Mouse (Mus musculus): ENCODE measurements around the gene Acsl1. TPM values are rescaled to one million over a fixed set of nuclear protein-coding genes. Genes with fewer than 3 reads are reported as not detected.

Gene Acsl1
- polyA plus RNA-seq, 1 experiment from 2014 or later, result 13.1 TPM

DNA sequence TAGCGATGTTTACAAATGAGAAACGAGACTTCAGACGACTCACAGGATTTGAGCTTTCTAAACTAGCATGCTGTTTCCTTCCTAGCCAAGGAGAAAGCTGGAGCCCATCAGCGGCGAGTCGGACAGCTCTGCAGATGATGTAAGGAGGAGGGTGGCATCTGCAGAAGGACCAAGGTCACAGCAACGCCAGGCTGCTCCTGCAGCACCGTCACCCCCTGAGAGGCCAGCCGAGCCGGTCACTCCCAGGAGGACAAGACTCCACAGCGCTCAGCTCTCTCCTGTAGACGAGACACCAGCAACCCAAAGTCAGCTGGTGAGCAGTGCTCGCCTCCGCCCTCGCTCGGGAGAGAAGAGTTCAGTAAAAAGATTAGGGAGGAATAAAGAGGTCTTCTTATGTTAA is 91.5 kb downstream of the Acsl1 start:
- Histone ChIP-seq H3K36me3 (ENCODE audit: control insufficient read depth, insufficient read depth) (no peaks in the 10 kb centered on the region), H3K9ac (replicated peaks; ENCODE audit: low read depth, low read length) (no peak overlapping the region), H3K27me3 (replicated peaks; ENCODE audit: control insufficient read depth, insufficient read depth, low read length) (no peaks in the 10 kb centered on the region), H3K4me3 (replicated peaks; ENCODE audit: low read length) (no peak overlapping the region), H3K9me3 (ENCODE audit: control insufficient read depth, low read length) (no peaks in the 10 kb centered on the region), H3K27ac (ENCODE audit: low read length) (no peak overlapping the region), H3K4me2 (ENCODE audit: low read length) (no peak overlapping the region), H3K4me1 (replicated peaks; ENCODE audit: control insufficient read depth, insufficient read depth, low read length) (no peaks in the 10 kb centered on the region)
- 93% methylated on average over 16 of the region's 16 CpGs for WGBS
- ATAC-seq, result no peak

DNA sequence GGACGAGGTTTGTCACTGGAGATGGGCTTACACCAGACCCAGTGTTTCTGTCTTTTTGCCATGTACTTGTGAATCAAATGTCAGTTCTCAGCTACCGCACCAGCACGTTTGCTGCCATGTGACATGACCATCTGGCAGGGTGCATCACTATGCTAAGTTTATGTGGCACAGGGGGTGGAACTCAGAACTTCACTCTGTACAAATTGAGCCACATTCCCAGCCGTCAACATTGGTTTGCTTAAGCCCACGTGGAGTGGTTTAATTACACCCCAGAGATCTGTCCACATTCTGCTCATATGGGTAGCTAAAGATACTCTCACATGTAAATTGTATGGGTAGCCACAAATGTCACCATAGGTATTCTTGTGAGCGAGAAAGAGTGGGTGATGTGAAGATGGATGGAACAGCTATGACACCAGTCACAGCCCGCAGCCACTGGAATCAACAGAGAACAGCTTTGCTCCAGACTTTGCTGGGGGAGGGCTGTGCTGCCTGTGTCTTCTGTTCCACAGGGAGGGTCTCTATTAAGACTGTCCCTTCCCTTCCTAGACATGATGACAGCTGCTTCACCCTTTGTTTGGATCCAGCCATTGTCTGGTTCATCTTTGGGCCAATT is 96.2 kb downstream of the Acsl1 start:
- H3K4me2 ChIP-seq (ENCODE audit: low read length), result no peak overlapping the region
- no peaks in the 10 kb centered on the region for H3K36me3 ChIP-seq (ENCODE audit: control insufficient read depth, insufficient read depth)
- H3K4me1 ChIP-seq (replicated peaks; ENCODE audit: control insufficient read depth, insufficient read depth, low read length), result no peaks in the 10 kb centered on the region
- H3K4me3 ChIP-seq (replicated peaks; ENCODE audit: low read length), result no peak overlapping the region
- H3K27me3 ChIP-seq (replicated peaks; ENCODE audit: control insufficient read depth, insufficient read depth, low read length), result no peaks in the 10 kb centered on the region
- ATAC-seq, result no peak; the same call in 1 of the 2 replicates
- WGBS, result 77% methylated on average over 7 of the region's 7 CpGs
- no peak overlapping the region for H3K9ac ChIP-seq (replicated peaks; ENCODE audit: low read depth, low read length)
- H3K27ac ChIP-seq (ENCODE audit: low read length), result no peak overlapping the region
- H3K9me3 ChIP-seq (ENCODE audit: control insufficient read depth, low read length), result no peaks in the 10 kb centered on the region

DNA sequence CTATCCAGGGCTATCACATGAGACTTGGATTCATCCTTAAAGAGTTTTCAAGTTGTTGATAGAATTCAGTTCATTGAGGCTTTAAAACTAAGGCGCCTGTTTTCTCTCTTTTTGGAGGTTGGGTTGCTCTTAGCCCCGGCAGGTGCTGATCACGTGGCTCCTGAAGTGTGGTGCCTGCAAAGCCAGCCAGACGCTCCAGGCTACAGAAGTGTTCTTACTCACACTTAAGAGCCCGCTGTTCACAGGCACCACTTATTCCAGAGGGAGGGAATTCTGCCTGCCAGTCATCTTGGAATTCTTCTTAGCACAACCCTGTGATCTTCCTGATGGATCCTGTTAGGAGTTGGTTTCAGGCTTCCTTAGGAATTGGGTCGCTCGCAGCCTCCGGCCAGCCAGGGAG is 97.1 kb downstream of the Acsl1 start:
- H3K9ac ChIP-seq (replicated peaks; ENCODE audit: low read depth, low read length), result no peak overlapping the region
- no peaks in the 10 kb centered on the region for H3K9me3 ChIP-seq (ENCODE audit: control insufficient read depth, low read length)
- H3K4me2 ChIP-seq (ENCODE audit: low read length), result no peak overlapping the region
- H3K4me3 ChIP-seq (replicated peaks; ENCODE audit: low read length), result no peak overlapping the region
- WGBS, result 88% methylated on average over 8 of the region's 8 CpGs
- no peaks in the 10 kb centered on the region for H3K27me3 ChIP-seq (replicated peaks; ENCODE audit: control insufficient read depth, insufficient read depth, low read length)
- no peaks in the 10 kb centered on the region for H3K4me1 ChIP-seq (replicated peaks; ENCODE audit: control insufficient read depth, insufficient read depth, low read length)
- no peaks in the 10 kb centered on the region for H3K36me3 ChIP-seq (ENCODE audit: control insufficient read depth, insufficient read depth)
- no peak overlapping the region for H3K27ac ChIP-seq (ENCODE audit: low read length)
- ATAC-seq, result no peak

DNA sequence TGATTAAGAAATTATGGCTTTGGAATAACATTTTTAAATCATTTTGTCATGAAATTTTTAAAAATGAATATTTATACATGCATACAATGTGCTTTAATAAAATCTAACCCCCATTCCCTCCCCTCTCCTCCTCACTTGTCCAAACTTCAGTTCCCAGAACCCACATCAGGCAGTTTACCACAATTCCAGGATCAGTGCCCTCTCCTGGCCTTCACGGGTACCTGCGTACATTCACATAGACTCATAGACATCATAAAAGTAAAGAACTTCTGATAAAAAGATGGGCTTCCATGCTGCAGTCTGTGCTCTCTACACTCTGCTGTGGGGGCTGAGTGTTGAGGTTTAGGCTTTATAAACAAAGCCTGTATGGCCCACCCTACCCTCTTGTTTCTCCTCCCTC is 98.1 kb downstream of the Acsl1 start:
- 78% methylated on average over 2 of the region's 2 CpGs for WGBS
- Histone ChIP-seq H3K4me3 (replicated peaks; ENCODE audit: low read length) (no peak overlapping the region), H3K9ac (replicated peaks; ENCODE audit: low read depth, low read length) (no peak overlapping the region), H3K4me2 (ENCODE audit: low read length) (no peak overlapping the region), H3K9me3 (ENCODE audit: control insufficient read depth, low read length) (no peaks in the 10 kb centered on the region), H3K27me3 (replicated peaks; ENCODE audit: control insufficient read depth, insufficient read depth, low read length) (no peaks in the 10 kb centered on the region), H3K36me3 (ENCODE audit: control insufficient read depth, insufficient read depth) (no peaks in the 10 kb centered on the region), H3K27ac (ENCODE audit: low read length) (no peak overlapping the region), H3K4me1 (replicated peaks; ENCODE audit: control insufficient read depth, insufficient read depth, low read length) (no peaks in the 10 kb centered on the region)
- ATAC-seq, result no peak

DNA sequence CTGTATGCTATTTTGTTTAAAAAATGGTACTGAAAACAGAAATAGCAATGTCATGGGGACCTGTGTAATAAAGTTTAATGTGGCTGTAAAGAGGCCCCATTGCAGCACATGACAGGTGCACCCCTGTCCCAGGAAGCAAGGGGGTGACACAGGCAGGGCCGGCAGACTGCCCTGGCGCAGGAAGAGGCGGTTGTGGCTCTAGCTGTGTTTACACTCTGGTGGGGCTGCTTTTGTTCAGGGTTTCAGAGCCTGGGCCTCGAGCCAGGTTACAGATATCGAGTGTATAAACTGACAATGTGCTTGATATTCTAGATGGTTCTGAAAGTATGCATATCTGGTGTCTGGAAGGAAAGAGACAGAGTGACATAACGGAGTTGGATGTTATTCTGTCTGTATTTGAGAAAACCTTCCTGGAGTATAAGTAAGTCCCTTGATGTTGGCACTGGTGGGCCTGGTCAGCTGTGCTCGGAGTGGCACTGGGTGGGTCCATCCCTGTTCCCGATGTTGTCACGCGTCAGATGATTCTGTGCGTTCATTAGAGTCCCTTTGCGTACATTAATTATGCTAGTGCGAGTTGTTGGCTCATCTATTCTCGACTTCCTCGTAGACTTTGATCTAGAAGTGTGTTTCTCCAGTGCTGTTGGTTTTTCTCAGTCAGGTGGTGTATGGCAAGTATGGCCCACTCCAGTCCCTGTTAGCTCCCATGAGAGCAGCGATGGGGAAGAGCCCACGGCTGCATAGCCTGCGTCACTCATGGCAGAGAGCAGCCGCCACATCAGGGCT is 99.0 kb downstream of the Acsl1 start:
- 84% methylated on average over 19 of the region's 19 CpGs for WGBS
- Histone ChIP-seq H3K9ac (replicated peaks; ENCODE audit: low read depth, low read length) (no peak overlapping the region), H3K4me2 (ENCODE audit: low read length) (no peak overlapping the region), H3K4me3 (replicated peaks; ENCODE audit: low read length) (no peak overlapping the region), H3K9me3 (ENCODE audit: control insufficient read depth, low read length) (no peaks in the 10 kb centered on the region), H3K27me3 (replicated peaks; ENCODE audit: control insufficient read depth, insufficient read depth, low read length) (no peaks in the 10 kb centered on the region), H3K36me3 (ENCODE audit: control insufficient read depth, insufficient read depth) (no peaks in the 10 kb centered on the region), H3K4me1 (replicated peaks; ENCODE audit: control insufficient read depth, insufficient read depth, low read length) (no peaks in the 10 kb centered on the region), H3K27ac (ENCODE audit: low read length) (no peak overlapping the region)
- ATAC-seq, result no peak

DNA sequence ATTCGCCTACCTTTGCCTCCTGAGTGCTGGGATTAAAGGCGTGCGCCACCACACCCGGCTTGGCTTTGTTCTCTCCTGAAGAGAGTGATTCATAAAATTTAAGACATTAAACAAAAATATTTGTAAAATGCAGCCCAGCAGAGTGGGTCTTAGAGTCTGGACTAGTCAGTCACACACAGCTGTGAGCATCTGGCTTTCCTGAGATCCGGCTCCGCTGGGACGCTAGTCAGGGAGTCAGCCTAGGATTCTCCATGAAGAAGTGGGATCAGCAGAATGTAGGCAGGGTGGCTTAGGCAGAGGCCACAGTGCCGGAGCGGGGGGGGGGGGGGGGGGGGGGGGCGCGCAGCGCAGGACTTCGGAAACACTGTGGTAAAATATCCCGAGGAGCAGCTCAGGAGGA is 99.8 kb downstream of the Acsl1 start:
- Histone ChIP-seq H3K4me2 (ENCODE audit: low read length) (no peak overlapping the region), H3K4me3 (replicated peaks; ENCODE audit: low read length) (no peak overlapping the region), H3K9ac (replicated peaks; ENCODE audit: low read depth, low read length) (no peak overlapping the region), H3K27ac (ENCODE audit: low read length) (no peak overlapping the region), H3K4me1 (replicated peaks; ENCODE audit: control insufficient read depth, insufficient read depth, low read length) (no peaks in the 10 kb centered on the region), H3K9me3 (ENCODE audit: control insufficient read depth, low read length) (no peaks in the 10 kb centered on the region), H3K36me3 (ENCODE audit: control insufficient read depth, insufficient read depth) (no peaks in the 10 kb centered on the region), H3K27me3 (replicated peaks; ENCODE audit: control insufficient read depth, insufficient read depth, low read length) (no peaks in the 10 kb centered on the region)
- no peak for ATAC-seq
- WGBS, result 95% methylated on average over 9 of the region's 14 CpGs

DNA sequence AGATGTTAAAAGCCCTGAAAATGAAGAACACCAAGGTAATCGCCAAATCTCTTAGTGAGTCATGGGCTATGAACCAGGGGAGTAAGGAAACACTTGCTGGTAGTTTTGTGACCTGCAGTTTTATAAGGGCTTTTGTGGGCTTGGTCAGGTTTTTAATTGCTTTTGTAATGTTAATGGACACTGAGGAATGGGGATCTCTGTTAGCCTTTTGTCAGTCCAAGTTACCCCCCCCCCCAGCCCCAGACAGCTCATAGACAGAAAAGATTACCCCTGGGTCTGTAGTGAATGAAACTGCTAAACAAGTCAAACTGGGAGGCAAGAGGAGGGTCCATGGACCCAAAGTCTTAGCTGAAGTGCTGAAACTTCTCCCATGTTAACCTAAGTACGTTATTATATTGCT is 102.6 kb downstream of the Acsl1 start:
- no peak overlapping the region for H3K4me3 ChIP-seq (replicated peaks; ENCODE audit: low read length)
- 85% methylated on average over 2 of the region's 2 CpGs for WGBS
- H3K27me3 ChIP-seq (replicated peaks; ENCODE audit: control insufficient read depth, insufficient read depth, low read length), result no peaks in the 10 kb centered on the region
- H3K9ac ChIP-seq (replicated peaks; ENCODE audit: low read depth, low read length), result no peak overlapping the region
- H3K4me1 ChIP-seq (replicated peaks; ENCODE audit: control insufficient read depth, insufficient read depth, low read length), result no peaks in the 10 kb centered on the region
- no peak overlapping the region for H3K27ac ChIP-seq (ENCODE audit: low read length)
- ATAC-seq, result no peak
- H3K36me3 ChIP-seq (ENCODE audit: control insufficient read depth, insufficient read depth), result peaks cover 3% of the 10 kb centered on the region
- no peaks in the 10 kb centered on the region for H3K9me3 ChIP-seq (ENCODE audit: control insufficient read depth, low read length)
- no peak overlapping the region for H3K4me2 ChIP-seq (ENCODE audit: low read length)

DNA sequence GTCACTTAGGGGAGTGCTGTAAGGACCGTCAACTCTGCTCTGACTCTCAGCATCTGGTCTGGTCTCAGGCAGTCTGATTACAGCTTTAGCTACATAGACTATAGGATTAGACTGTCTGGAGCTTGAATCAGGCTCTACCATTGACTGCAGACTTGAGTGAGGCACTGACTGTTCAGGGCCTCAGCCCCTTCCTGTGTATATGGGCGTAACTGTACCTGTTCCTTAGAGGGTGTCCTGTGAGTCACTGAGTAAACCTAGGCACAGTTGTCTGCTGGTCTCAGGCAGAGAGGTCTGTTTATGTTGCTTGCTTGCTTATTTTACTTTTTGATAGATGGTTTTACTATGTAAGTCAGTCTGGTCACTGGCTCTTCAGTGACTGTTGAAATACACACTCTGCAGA is 103.1 kb downstream of the Acsl1 start:
- H3K4me3 ChIP-seq (replicated peaks; ENCODE audit: low read length), result no peak overlapping the region
- H3K4me1 ChIP-seq (replicated peaks; ENCODE audit: control insufficient read depth, insufficient read depth, low read length), result no peaks in the 10 kb centered on the region
- no peaks in the 10 kb centered on the region for H3K9me3 ChIP-seq (ENCODE audit: control insufficient read depth, low read length)
- H3K27me3 ChIP-seq (replicated peaks; ENCODE audit: control insufficient read depth, insufficient read depth, low read length), result no peaks in the 10 kb centered on the region
- H3K4me2 ChIP-seq (ENCODE audit: low read length), result no peak overlapping the region
- ATAC-seq, result no peak
- H3K36me3 ChIP-seq (ENCODE audit: control insufficient read depth, insufficient read depth), result peaks cover 3% of the 10 kb centered on the region
- no peak overlapping the region for H3K9ac ChIP-seq (replicated peaks; ENCODE audit: low read depth, low read length)
- 82% methylated on average over 2 of the region's 2 CpGs for WGBS
- no peak overlapping the region for H3K27ac ChIP-seq (ENCODE audit: low read length)

DNA sequence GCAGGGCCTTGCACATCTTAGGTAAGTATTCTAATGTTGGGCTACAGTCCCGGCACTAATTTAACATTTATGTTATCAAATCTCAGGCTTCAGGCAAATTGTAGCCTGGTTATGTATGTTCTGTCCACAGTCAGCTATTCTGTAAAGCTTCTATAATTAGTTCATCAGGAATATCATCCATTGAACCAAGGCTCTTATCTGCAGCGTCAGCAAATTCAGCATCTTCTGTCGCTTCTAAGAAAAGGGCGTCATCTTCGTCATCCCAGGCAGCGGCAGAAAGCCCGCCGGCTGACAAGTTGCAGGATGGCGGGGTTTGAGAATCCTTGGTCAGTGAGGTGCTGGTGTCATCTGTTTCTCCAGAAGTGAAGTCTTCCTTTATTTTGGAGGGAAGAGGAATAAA is 108.0 kb downstream of the Acsl1 start:
- H3K27ac ChIP-seq (ENCODE audit: low read length), result no peak overlapping the region
- no peak overlapping the region for H3K9ac ChIP-seq (replicated peaks; ENCODE audit: low read depth, low read length)
- H3K27me3 ChIP-seq (replicated peaks; ENCODE audit: control insufficient read depth, insufficient read depth, low read length), result no peaks in the 10 kb centered on the region
- no peaks in the 10 kb centered on the region for H3K4me1 ChIP-seq (replicated peaks; ENCODE audit: control insufficient read depth, insufficient read depth, low read length)
- ATAC-seq, result no peak
- H3K4me3 ChIP-seq (replicated peaks; ENCODE audit: low read length), result no peak overlapping the region
- H3K4me2 ChIP-seq (ENCODE audit: low read length), result no peak overlapping the region
- no peaks in the 10 kb centered on the region for H3K9me3 ChIP-seq (ENCODE audit: control insufficient read depth, low read length)
- 95% methylated on average over 9 of the region's 9 CpGs for WGBS
- H3K36me3 ChIP-seq (ENCODE audit: control insufficient read depth, insufficient read depth), result peaks cover 5% of the 10 kb centered on the region

All from forebrain, embryonic 16.5 days (tissue).